Mouse (Mus musculus) gastrocnemius, postnatal 14 days (tissue): ENCODE data around the gene Tgfb1. TPM values are rescaled to one million over a fixed set of nuclear protein-coding genes. Genes with fewer than 3 reads are reported as not detected.
"Not testable (repeated sequence)": the region's sequence is repeated elsewhere in the genome, so short reads cannot be mapped to it uniquely, and the experiment has no call there.

Experiments used
- DNase-seq: peaks from one replicate; pipeline ENCODE4 v3.0.0; 2021; ENCODE audit warnings: mixed read lengths
- intact Hi-C: fragments of 180-260 bp; cut with DNase I; formaldehyde crosslinking; loops from one replicate; pipeline ENCODE4 v1.15.1; 2025; ENCODE audit warnings: low total_unique reads
- total RNA-seq, 2 experiments: library from RNA; stranded (reverse); gene quantifications; 2 replicates each; pipeline ENCODE4 v1.2.3; 2021

Gene Tgfb1
- total RNA-seq, 2 experiments from 2014 or later, result 13.8 to 14.4 TPM

DNA sequence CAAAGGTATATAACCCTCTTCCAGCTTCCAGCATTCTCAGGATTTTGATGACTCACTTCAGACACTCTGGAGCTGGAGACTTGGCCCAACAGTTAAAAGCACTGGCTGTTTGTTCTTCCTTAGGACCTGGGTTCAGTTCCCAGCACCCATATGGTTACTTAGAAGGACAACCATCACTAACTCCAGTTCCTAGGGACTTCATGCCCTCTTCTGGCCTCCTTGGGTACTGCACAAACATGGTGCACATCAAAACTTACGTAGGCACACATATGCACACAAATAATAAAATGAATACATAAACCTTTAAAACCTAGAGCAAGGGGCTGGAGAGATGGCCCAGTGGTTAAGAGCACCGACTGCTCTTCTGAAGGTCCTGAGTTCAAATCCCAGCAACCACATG is 15.5 kb downstream of the Tgfb1 start:
- no peak for DNase-seq
- intact Hi-C loops, result no loop called here

DNA sequence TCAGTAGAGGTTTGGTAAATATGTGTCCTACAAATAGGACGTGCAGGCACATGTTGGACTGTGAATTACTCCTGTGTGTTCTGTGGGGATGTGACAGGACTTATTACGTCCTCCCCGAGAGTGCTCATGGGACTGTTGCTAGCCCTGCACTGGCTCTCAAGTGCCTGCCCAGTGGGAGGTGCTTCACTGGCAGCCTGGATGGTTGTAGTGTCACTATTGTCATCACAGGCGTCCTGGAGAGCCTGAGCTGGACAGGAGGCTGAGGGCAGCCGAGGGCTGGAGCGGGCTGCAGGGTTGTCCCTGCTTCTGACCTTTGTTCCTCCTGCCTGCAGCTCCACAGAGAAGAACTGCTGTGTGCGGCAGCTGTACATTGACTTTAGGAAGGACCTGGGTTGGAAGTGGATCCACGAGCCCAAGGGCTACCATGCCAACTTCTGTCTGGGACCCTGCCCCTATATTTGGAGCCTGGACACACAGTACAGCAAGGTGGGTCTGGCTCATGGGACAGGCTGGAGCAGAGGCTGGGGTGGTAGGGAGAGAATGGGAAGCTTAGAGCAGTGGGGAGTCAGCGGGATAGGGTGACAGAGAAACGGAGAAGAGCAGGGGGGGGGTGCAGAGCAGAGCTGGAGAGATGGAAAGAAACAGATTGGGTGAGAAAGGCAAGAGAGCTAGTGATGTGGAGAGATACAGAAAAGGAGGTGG is 17.1 kb downstream of the Tgfb1 start:
- intact Hi-C loops, result no loop called here
- peak; percentile 7 for DNase-seq

DNA sequence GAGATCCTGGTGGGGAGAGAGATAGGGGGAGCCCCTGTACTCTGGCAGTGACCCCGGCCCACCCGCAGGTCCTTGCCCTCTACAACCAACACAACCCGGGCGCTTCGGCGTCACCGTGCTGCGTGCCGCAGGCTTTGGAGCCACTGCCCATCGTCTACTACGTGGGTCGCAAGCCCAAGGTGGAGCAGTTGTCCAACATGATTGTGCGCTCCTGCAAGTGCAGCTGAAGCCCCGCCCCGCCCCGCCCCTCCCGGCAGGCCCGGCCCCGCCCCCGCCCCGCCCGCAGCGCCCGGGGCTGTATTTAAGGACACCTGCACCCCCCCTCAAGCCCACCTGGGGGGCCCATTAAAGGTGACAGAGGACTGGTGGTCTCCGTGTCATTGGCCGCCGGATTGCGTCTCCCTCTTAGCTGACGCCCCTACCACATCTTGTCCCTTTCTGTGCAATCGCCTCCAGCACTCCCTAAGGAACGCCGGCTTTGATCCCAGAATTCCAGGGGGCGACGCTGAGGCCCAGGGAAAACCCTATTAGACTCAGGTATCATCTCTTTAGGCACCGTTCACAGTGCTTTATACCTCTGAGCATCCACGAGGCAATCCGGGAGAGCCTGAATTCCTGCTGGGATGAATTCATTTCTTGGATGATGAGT is 18.0 kb downstream of the Tgfb1 start:
- intact Hi-C loops, result no loop called here
- DNase-seq, result peak; percentile 6

DNA sequence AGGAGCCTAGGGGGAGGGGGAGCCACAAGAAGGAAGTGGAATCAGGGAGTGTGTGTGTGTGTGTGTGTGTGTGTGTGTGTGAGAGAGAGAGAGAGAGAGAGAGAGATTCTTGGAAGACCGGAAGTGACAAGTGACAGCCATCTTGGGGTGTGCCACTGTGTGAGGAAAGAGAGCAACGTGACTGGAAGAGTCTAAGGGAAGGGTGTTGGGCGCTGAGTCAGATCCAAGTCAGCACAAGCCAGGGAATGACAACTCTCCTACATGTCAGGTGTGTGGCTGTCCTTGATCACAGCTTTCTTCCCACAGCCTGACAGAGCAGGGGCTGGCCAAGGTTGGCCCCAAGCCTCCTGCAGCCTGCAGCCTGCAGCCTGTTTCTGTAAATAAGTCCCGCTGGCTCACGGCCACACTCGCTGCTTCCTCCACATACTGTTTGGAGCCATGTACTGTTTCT is 19.0 kb downstream of the Tgfb1 start:
- DNase-seq, result no peak
- intact Hi-C loops, result no loop called here

DNA sequence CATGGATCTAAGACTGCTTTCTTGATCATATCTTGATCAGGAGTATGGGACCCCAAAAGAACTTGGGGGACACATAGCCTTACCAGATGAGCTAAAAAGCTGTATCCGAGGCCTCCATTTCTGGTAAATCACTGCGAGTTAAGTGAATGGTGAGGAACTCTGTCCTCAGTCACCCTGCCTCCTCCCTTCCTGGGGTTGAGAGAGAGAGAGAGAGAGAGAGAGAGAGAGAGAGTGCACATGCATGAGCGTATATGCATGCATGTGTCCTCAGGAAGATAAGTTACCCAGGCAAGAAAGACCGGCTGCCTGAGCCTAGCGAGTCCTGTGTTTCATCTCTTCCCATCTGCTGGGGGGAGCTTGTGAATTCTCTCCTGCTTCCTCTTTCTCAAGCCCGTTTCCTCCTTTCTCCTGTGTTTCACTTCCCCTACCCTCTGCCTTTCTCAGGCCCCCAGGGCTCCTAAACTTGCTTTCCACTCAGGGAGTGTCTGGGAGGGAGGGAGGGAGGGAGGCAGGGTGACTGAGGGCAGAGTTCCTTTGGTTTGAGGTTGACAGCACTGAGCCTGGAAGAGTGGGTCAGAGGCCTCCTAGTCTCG is 19.9 kb downstream of the Tgfb1 start:
- no peak for DNase-seq
- intact Hi-C loops, result no loop called here

DNA sequence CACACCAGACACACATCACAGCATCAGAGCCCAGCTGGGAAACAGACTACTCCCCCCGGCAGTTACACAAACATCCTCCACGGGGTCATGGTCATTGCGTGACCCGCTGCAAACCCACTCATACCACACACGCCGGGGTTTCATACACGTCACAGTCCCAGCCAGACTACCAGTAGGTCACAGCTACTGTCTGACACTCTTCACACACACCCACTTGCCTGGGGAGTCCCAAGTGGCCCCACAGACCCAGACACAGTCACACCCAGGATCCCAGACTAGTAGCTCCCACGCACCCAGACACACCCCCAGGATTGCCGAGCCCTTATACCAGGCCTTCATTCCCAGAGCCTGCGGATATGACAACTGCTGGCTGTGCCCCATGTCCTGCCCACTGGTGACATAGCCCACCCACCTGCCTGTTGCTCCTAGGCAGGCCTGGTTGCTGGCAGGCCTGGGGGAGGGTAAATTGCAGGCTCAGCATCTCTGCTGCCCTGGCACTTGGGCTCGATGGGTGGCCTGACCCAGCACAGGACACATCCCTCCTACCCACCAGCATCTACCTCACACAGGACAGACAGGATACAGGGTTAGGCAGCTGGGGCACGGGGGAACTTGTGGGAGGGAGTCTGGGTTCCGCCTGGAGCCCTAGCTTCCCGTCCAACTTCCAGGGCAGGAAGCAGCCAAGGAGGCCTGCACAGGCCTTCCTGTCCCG is 20.9 kb downstream of the Tgfb1 start:
- DNase-seq, result peak; percentile 48
- intact Hi-C loops, result no loop called here

DNA sequence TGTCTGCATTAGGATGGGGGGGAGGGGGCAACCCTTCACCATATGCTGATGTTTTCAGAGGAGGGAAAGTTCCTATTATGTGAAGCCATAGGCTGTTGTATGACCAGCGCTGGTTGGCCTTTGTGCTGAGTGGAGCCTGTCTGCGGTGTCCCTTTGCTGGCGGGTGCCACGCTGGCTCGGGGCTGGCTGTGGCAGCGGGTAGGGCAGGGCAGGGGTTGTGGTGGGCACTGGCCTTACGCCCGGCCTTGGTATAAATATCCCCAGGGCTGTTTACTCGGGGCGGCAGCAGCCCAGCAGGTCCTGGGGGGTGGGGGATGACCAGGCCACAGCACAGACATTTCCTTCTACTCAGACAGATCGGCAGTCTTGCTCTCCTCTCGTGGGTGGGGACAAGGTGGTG is 23.2 kb downstream of the Tgfb1 start:
- peak; percentile 52 for DNase-seq
- intact Hi-C loops, result no loop called here

DNA sequence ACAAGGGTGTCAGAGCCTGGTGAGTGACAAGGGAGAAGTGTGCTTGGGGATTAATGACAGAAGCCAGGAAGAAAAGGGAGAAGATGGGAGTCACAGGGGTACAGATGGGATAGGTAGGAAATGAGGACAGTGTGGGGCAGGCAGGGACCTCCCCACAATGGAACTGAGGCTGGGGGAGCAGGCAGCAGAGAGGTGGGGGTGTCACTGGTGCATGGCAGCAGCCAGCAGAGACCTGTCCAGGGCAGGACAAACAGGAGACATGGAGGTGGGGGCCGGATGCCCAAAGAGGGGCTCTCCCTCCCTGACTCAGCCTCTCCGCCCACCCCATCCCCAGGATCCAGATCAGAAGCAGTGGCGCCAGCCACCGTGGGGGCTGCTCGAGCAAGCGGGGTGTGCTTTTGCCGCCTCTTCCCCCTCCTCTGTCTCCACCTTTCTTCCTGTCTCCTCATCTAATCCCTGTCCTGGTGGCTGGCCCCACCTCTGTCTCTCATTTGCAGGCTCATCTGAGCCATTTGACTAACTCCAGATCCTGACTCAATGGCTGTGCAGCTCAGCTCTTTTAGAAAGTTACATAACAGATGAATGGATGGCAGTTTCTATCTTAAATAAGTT is 23.8 kb downstream of the Tgfb1 start:
- intact Hi-C loops, result no loop called here
- DNase-seq, result no peak

DNA sequence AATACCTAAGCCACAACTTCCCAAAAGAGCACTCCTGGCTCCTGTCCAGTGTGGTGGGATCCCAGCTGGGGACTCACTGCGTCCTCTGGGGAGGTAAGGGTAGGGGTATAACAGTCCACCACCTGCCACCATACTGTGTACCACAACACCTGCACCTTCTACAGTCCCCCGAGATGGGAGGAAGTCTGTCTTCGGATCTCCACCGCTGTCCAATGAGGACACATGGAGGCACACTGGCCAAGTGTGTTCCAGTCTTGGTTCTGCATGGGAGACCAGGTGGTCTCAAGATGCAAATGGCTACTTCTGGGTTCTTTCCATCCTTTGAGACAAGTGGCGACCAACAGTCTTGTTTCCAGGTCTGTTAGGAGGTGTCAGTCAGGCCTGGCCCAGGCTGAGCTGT is 24.4 kb downstream of the Tgfb1 start:
- intact Hi-C loops, result no loop called here
- no peak for DNase-seq

DNA sequence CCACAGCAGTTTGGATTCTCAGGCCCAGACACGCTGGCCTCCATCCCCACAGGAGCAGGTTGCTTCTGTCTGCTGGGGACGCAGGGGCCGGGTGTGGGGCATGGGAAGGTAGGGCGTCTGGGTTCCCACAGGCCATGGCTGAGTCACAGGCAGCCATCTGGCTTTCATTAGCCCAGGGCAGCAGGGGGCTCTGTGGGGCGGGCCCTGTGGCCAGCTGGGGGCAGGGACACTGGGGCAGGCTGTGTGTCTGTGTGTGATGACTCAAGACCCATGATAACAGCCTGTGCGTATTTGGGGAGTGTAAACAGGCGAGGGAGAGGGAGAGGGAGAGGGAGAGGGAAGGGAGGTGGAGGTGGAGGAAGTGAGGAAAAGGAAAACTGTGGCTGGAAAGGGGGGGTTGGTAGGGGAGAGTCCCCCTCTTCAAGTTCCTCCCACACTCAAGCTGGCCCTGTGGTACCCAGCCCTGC is 25.0 kb downstream of the Tgfb1 start:
- intact Hi-C loops, result no loop called here
- DNase-seq, result peak; percentile 67

DNA sequence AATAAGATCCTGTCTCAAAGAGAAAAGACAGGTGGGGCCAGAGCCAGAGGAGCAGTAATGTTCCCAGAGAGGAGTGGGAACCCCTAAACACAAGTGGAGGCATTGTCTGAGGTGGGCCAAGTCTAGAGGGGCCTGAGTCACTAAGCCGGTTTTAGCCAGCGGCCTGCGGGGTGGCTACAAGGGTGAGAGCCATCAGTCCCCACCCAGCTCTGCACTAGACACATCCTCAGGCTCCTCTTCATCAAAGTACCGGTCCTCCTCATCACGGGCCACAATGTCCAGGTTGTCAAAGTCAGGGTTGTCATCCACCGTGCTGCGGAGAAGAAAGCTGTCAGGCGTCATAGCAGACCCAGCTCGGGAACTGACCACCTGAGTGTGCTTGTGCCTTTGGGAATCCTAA is 26.0 kb downstream of the Tgfb1 start:
- no peak for DNase-seq
- intact Hi-C loops, result no loop called here

DNA sequence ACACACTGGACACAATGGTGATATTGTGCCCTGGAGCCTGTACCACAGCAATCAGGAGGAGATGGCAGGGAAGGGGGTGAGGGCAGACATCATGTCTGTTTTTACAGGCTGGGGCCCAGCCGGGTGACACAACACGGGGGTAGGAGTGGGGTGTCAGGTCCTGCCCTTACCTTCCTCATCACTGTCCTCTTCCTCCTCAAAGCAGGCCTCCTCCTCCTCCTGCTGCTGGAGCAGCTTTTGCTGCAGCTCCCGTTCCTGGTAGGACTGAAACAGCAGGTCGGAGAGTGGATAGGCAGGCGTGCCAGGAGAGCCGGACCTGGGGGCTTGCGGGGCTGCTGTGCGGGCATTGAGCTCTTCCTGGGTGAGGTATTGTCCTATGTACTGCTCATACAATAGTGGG is 27.8 kb downstream of the Tgfb1 start:
- intact Hi-C loops, result no loop called here
- no peak for DNase-seq

DNA sequence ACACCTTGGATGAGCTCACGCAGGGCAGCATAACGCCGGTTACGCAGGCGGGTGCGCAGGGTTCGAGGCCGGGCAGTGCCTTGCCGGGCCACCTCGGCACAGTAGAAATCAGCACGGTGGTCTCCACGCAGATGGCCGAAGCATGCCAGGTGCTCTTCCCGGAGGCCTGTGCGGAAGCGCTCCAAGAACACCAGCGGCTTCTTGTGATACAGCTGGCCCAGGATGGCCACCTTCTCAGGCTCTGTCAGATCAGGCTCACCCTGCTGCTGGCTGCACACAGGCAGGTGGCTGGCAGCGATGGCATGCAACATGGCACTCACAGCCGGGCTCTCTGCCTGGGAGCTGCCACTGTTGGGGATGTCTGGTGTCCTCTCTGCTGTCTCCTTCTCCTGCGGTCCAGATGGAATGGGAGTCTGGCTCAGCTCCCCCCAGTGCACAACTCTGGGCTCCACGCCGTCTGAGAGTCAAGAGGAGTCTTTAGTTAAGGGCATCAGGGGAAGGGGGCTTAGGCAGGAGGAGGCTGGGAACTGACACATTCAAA is 29.0 kb downstream of the Tgfb1 start:
- intact Hi-C loops, result no loop called here
- no peak for DNase-seq

DNA sequence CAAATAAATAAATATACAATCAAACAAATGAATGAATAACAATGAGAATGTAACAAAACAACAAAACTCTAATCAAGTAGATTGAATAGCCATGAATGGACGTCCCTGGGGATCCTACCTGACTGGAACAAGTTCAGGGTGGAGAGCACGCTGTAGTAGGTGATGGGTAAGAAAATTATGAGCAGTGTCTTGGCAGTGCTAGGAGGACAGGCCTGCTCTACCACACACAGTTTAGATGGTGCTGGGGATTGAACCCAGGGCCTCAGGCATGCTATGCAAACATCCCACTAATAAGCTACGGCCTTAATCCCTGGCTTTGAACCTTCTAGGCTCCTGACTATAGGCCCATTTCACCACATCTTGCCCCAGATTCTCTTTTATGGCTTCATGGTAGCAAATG is 30.7 kb downstream of the Tgfb1 start:
- no peak for DNase-seq
- intact Hi-C loops, result no loop called here

DNA sequence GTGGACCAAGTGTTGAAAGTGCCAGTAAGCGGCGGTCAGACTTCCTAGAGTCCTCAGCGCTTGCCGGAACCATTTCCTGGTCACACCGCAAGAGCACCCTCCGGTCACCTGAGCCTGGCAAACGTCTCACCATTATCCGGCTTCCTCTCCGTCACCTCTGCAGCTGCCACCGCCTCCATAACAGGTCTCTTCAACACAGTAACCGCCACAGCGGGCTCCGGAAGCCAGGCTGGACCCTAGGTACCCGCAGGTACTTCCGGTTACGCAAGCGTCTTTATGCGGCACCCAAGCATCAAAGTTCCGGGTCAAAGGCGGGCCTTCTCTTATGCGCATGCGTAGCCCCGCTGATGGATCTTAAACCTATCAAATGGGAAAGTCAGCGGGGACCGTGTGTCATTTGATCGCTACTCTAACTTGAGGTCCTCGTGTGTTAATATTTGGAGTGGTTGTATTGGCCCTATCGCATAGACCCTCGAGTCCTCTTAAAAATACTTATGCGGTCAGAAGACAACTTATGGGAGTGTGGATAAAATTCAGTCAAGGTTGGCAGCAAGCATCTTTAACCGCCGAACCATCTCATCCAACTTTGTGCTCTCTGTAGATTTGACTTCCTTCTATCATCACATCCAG is 32.1 kb downstream of the Tgfb1 start, which contains the start of gene Ccdc97:
Gene Ccdc97 (minus strand): TSS at position 301 of the 630 bp plus-strand sequence.
- intact Hi-C loops, result no loop called here
- peak; percentile 92 for DNase-seq

DNA sequence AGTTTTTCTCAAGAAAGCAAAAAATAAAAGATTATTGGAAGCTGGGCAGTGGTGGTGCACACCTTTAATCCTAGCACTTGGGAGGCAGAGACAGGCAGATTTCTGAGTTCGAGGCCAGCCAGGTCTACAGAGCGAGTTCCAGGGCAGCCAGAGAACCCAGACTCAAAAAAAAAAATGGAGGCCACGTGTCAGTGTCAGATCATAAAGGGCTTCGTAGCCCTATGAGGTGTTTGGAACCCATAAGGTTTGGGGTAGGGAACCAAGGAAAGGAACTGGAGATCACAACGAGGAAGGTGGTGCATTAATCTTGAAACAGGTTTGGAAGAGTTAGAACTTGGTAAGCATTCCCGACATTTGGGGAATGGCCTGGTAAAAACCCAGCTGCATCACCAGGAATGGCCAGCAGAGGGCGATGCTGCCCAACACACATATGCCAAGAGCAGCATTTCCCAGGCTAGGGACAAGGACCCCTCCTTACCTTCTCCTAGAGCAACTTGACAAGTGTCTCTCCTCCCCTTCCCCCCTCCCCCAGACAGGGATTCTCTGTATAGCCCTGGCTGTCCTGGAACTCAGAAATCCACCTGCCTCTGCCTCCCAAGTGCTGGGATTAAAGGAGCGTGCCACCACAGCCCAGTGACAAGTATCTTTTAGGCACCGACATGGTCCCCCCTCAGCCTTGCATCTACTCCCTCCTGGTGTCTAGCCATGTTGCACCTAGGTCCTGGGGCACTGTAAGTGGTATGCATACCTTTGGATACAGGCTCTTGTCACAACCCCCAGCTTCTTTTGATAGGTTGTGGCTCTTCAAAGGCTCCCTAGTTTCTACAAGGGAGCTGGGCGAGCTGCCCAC is 33.2 kb downstream of the Tgfb1 start:
- intact Hi-C loops, result no loop called here
- DNase-seq, result peak; percentile 57

DNA sequence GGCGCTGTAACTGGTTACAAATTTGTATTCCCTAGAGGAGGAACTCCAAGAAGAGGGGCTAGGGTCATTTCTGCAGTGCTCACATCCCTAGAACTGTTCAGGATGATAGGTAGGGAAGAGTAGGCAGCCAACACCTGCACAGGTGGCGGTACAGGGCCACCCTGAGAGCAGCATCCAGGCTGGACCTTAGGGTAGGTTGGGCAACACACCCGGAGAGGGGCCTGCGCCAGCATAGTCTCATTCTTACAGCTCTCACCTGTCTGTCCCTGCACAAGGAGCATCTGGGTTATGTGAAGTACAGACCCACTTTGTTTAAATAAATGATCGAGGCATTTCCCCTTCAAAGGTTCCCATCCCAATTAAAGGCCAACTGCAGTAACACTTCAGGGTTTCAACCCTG is 34.0 kb downstream of the Tgfb1 start:
- no peak for DNase-seq
- intact Hi-C loops, result no loop called here

DNA sequence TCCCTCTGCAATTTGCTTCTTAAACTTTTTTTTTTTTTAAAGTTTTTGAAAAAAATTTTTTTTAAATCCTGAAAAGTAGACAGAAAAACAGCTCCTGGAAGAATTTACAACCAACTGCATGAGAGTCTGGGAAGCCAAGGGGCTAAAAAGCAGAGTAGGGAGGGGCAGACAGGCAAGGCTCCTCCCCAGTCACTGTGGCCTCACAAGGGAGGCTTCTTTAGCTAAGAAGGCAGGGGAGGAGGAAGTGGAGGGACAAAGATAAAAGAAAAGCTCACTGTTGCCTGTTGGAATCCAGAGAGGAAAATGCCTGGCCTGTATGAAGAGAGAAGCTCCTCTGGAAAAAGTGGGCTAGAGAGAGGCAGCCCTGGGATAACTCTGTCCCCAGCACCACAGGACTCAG is 35.0 kb downstream of the Tgfb1 start:
- intact Hi-C loops, DNase-seq: not testable (repeated sequence)
